Mouse (Mus musculus) heart, postnatal 14 days (tissue): Measurements from ENCODE around the gene BC017158. TPM values are rescaled to one million over a fixed set of nuclear protein-coding genes. Genes with fewer than 3 reads are reported as not detected.

Source experiments
- DNase-seq, 2 experiments: peaks; one replicate each; pipeline ENCODE4 v3.0.0; 2021 to 2022
- intact Hi-C: fragments of 180-260 bp; cut with DNase I; formaldehyde crosslinking; loops from one replicate; pipeline ENCODE4 v1.15.1; 2025
- microRNA-seq, 2 experiments: library from miRNA; unstranded; fragments of <30 nt; microRNA quantifications; one replicate each; pipeline ENCODE4 v1.2.0; 2021 to 2022
- total RNA-seq, 2 experiments: library from RNA; stranded (reverse); gene quantifications; 2 replicates each; pipeline ENCODE4 v1.2.3; 2021

BC017158 gene
- total RNA-seq, 2 experiments from 2014 or later = 7.0 to 8.0 TPM

DNA sequence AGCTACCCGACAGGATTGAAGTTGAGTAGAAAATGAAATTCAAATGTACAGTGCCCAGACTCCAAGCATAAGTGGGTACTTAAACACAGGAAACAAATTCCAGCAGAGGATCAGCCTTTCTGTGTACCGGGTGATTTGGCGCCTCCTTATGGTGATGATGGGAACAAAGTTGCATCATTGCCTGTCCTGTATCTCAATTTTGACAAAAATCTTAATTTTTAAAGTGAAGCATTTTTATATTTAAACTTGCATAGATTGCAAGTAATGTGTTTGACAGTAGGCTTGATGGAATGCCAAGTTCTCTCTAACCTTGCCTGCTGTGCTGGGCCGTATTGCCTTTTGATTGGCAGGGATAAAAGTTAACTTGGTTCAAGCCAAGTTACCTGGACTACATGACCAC, 59.0 kb downstream of the BC017158 start:
- intact Hi-C loops = no loop called here
- DNase-seq = no peak

DNA sequence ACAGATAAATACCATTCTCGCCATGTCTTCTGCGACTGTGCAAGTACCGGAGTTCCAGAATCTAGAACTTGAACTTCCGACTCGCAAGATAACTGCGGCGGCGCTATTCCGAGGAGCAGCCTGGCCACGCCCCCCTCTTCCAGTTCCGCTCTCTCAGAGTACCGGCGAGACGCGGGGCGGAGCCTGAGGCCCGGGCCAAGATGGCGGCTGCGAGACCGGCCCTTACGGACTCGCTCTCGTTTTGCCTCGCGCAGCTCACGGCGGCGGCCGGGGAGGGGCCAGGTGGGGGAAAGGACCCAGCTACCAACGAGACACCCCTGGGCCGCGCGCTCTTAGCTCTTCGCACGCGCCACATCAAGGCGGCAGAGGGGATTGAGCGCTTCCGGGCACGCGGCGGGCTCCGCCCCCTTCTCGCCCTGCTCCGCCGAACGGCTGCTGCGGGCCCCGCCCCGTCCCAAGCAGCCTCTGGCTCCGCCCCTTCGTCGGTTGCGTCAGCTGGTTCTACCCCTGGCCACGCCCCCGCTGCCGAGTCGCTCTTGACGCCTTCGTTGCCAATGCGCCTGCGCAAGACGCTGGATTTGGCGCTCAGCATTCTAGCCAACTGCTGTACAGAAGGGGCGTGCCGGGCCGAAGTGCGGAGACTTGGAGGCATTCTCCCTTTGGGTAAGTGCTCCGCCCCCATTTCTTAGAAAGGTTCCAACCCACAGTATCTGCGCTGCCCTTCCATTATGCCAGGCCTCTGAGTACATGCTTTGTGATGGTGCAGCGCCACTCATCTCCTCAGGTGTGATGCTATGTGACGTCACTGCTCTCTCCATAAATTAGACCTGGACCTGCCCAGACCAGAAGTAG, 59.8 kb downstream of the BC017158 start, which contains the start of gene 9130023H24Rik:
9130023H24Rik (minus strand) TSS at position 105 of the 852 bp plus-strand sequence.
- peak; percentile 100 for DNase-seq
- intact Hi-C loops = loop anchor here (2.0 kb wide), 1 partner anchor 107 kb away; no protein-coding TSS in a partner anchor

DNA sequence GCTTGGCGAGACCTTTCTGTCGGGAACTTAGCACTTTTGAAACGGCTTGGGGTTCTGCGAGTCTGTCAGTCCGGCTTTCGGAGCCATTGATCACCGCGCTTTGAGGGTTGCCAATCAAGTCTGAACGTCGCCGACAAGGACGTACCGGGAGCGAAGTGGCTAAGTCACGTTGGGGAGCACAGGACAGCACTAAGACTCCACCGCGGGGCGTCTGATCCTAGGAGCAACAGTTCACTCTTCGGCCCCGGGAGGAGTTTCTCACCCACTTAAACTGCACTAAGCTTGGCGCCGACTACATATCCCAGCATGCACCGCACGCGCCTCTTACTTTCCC, 60.4 kb downstream of the BC017158 start:
- intact Hi-C loops = loop anchor here (2.0 kb wide), 1 partner anchor 107 kb away; no protein-coding TSS in a partner anchor
- no peak for DNase-seq

DNA sequence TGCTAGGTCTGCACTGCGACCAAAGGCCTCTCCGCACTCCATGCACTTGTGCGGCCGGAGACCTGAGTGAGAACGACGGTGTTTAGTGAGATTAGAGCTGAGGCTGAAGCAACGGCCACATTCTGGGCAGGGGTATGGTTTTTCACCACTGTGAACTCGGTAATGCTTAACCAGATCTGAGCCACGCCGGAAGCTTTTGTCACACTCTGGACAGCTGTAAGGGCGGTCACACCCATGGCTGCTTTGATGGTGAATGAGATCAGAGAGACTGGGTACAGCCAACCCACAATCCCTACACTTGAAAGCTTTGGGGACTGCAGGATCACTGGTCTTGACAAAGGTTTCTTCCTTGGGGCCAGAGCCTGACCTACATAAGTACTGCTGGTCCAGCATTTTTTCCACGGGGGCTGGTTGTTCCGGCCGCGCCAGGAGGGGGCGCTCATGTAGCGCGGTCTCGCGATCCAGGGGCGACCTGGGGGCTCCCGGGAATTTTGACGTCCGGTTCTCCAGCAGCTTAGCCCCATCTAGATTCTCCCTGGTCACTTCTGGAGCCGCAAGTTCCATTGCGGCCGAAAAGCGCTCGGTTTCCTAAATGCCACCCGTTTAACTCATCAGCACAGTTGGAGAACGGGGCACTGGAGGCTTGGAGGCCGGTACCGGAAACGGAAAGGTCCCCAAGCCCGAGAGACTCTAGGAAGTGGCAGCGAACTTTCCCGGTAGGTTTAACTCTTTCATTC, 60.9 kb downstream of the BC017158 start, which contains the start of gene Armc5:
Armc5 (plus strand) TSS at position 487 of the 737 bp plus-strand sequence.
- DNase-seq = peak; percentile 90 to 93
- intact Hi-C loops = loop anchor here (2.0 kb wide), 1 partner anchor 108 kb away; no protein-coding TSS in a partner anchor

DNA sequence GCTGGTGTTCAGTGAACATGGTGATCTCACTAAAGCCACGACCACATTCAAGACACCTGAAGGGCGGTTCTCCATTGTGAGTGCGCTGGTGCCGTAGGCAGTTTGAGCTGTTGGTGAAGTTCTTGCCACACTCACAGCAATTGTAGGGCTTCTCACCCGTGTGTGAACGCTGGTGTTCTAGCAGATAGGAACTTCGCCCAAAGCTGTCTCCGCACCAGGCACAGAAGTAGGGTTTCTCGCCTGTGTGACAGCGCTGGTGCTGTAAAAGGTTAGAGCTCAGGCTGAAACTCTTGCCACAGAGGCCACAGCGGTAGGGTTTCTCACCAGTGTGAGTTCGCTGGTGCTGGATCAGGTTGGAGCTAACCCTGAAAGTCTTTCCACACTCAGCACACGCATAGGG, 61.5 kb downstream of the BC017158 start:
- no peak for DNase-seq
- intact Hi-C loops = loop anchor here (2.0 kb wide), 1 partner anchor 108 kb away; no protein-coding TSS in a partner anchor

DNA sequence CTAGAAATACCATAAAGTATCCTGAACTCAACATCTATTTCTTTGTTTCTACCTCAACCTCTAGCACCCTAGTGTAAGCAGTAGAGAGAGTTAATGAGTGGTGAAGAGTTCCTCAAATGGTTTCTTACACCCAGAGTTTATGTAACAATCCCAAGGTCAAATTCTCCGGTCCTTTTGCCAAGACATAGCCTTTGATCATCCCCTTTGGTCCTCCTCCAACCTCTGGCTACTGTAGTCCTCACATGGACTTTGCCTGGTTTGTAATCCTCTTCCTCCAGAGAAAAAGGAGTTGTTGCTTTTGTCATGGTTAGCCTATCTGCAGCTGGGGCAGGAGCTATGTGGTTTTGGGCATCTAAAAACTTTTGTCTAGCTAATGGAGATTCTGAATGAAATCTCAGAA, 62.5 kb downstream of the BC017158 start:
- intact Hi-C loops = no loop called here
- DNase-seq = no peak

DNA sequence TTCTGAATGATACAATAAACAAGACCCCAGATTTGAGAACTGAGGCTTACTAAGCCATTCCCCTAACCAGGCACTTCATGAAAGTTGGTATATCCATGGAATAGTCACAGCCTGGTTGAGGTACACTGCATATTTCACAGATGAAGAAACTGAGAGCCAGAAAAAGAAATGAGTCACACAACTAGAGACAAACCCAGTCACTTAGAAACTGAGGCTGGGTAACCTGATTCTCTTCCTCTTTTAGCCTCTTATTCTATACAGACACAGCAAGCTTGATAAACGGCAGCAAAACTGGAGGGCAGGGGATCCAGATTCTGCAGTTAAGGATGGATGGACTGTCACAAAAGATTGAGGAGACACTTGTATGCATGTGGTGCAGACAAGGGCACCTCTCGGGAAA, 63.2 kb downstream of the BC017158 start:
- intact Hi-C loops = no loop called here

DNA sequence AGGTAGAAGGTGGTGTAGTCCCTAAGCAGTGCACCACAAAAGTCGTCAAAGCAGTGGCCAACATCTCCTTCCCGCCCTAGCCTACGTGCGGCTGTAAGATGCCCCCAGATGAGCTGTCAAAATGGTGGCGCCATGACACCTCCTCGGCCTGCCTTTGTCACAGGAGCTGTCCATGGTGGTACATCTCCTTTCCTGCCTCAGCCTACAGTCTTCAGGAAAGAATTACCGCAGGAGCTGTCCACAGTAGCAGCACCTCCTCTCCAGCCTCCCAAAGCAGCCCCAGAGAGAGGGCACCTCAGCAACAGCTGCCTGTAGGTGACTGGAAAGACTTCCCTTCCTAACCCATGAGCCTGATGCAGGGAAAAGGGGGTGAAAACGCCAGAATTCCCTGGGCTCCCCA, 66.2 kb downstream of the BC017158 start:
- DNase-seq = no peak
- intact Hi-C loops = no loop called here

More for the DNA sequence above, 63.2 kb downstream of the BC017158 start:
- no peak for DNase-seq

Small RNAs within 50 kb of the gene (microRNA-seq; reads per million reads assigned to microRNA genes)
- 0 to 1.2 reads per million in 2 experiments for gene Mir3103

Other genes with a start within 250 kb of the BC017158 start
- 1 to 10 TPM; 4.5 to 5.7 TPM for gene Itgam, start 235.5 kb downstream of the BC017158 start, total RNA-seq
- gene Gm49368, start 235.5 kb downstream of the BC017158 start, total RNA-seq = not detected
- gene Itgax, start 168.6 kb downstream of the BC017158 start, total RNA-seq = under 1 TPM; 0.19 to 0.59 TPM
- gene Itgad, start 143.8 kb downstream of the BC017158 start, total RNA-seq = under 1 TPM in 1 of 2 experiments, not detected in 1; 0.17 TPM
- gene Cox6a2, start 91.8 kb downstream of the BC017158 start, total RNA-seq = 1,000 to 10,000 TPM; 1,548 to 1,671 TPM
- gene Armc5, start 60.8 kb downstream of the BC017158 start, total RNA-seq = 1 to 10 TPM; 7.8 to 9.0 TPM
- 1 to 10 TPM; 3.1 to 3.4 TPM for gene 9130023H24Rik, start 60.1 kb downstream of the BC017158 start, total RNA-seq
- 10 to 100 TPM; 31.9 to 32.2 TPM for gene Tgfb1i1, start 51.4 kb downstream of the BC017158 start, total RNA-seq
- not detected for gene Slc5a2, start 32.5 kb downstream of the BC017158 start, total RNA-seq
- 10 to 100 TPM; 10.1 to 14.9 TPM for gene Rgs10, start 120.6 kb upstream of the BC017158 start, total RNA-seq
- gene Tial1, start 163.5 kb upstream of the BC017158 start, total RNA-seq = 10 to 100 TPM; 46.4 to 53.8 TPM
- 100 to 1,000 TPM; 165 to 182 TPM for gene Bag3, start 225.4 kb upstream of the BC017158 start, total RNA-seq